Mouse (Mus musculus): ENCODE data around the gene Caln1. TPM values are rescaled to one million over a fixed set of nuclear protein-coding genes. Genes with fewer than 3 reads are reported as not detected.

Caln1 gene
- polyA plus RNA-seq, 1 experiment from 2014 or later, result 0.14 TPM

DNA sequence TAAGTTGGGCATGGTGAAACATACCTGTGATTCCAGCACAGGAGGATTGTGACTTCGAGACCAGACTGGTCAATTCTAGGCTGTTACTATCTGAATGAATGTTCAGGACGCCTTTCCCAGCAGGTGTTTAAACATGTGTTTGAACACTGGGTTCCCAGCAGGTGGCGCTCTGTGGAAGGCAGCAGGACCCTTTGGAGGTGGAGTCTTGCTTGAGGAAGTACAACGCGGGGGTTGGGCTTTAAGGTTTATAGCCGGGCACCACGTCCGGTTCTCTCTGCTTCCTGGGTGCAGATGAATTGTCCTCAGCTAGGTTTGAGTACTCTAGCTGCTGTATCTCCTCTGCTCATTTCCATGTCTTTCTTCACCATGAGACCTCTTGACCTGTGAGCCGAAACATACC lies 349.1 kb downstream of the Caln1 start:
- 58% methylated on average over 9 of the region's 9 CpGs for whole genome bisulfite sequencing
- Histone ChIP-seq H3K36me3 (ENCODE audit: control insufficient read depth, insufficient read depth) (no peaks in the 10 kb centered on the region), H3K27me3 (replicated peaks; ENCODE audit: control insufficient read depth, insufficient read depth, low read length) (no peaks in the 10 kb centered on the region), H3K27ac (ENCODE audit: low read depth, low read length) (no peak overlapping the region), H3K4me3 (ENCODE audit: low read depth, low read length) (no peak overlapping the region), H3K4me2 (replicated peaks; ENCODE audit: low read depth) (no peak overlapping the region), H3K4me1 (replicated peaks; ENCODE audit: control insufficient read depth, insufficient read depth, low read length) (no peaks in the 10 kb centered on the region), H3K9me3 (ENCODE audit: control insufficient read depth) (no peaks in the 10 kb centered on the region), H3K9ac (ENCODE audit: low read depth, low read length) (no peak overlapping the region)
- TF ChIP-seq CTCF (IDR thresholded peaks at IDR 0.05; ENCODE audit: low read depth), result peak; percentile 47
- no peak for ATAC-seq

DNA sequence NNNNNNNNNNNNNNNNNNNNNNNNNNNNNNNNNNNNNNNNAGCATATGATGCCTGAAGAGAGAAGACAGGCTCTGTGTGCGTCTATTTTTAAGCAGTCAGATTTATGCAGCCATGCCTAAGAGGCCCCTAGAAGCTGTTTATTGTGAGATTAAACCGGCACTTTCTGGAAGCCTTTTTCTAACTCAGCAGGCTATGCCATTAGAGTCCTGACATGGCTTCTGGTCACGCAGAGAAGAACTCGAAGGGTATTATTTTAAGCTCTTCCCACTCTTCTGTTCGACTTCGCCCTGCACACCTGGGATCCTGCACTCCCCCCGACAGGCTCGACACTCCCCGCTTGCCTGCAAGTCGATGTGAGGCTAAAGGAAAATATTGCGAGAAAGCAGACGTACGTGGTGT lies 372.9 kb downstream of the Caln1 start:
- no peaks in the 10 kb centered on the region for H3K4me1 ChIP-seq (replicated peaks; ENCODE audit: control insufficient read depth, insufficient read depth, low read length)
- H3K36me3 ChIP-seq (ENCODE audit: control insufficient read depth, insufficient read depth), result no peaks in the 10 kb centered on the region
- no peak overlapping the region for H3K9ac ChIP-seq (ENCODE audit: low read depth, low read length)
- ATAC-seq, result no peak
- no peaks in the 10 kb centered on the region for H3K9me3 ChIP-seq (ENCODE audit: control insufficient read depth)
- no peak overlapping the region for H3K27ac ChIP-seq (ENCODE audit: low read depth, low read length)
- 83% methylated on average over 13 of the region's 13 CpGs for WGBS
- H3K27me3 ChIP-seq (replicated peaks; ENCODE audit: control insufficient read depth, insufficient read depth, low read length), result no peaks in the 10 kb centered on the region
- no peak for TF ChIP-seq CTCF (IDR thresholded peaks at IDR 0.05; ENCODE audit: low read depth)
- no peak overlapping the region for H3K4me3 ChIP-seq (ENCODE audit: low read depth, low read length)
- H3K4me2 ChIP-seq (replicated peaks; ENCODE audit: low read depth), result no peak overlapping the region

DNA sequence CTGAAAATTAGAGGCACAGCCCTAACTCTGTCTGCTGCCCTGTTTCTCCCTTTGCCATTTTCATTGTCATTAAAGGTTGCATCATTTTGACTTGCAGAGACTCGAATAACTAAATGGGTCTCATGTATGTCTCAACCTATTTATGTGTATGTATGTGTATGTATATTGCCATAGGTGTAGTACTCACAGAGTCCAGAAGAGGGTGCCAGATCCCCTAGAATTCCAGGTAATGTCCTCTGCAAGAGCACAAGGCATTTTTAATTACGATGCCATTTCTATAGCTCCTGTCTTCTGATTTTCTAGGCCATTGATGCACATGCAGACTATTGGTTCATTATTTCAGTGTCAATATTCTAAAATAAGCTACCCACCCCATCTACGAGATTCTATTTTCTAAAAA lies 388.3 kb downstream of the Caln1 start:
- Histone ChIP-seq H3K4me3 (ENCODE audit: low read depth, low read length) (no peak overlapping the region), H3K4me1 (replicated peaks; ENCODE audit: control insufficient read depth, insufficient read depth, low read length) (no peaks in the 10 kb centered on the region), H3K36me3 (ENCODE audit: control insufficient read depth, insufficient read depth) (no peaks in the 10 kb centered on the region), H3K4me2 (replicated peaks; ENCODE audit: low read depth) (no peak overlapping the region), H3K27me3 (replicated peaks; ENCODE audit: control insufficient read depth, insufficient read depth, low read length) (no peaks in the 10 kb centered on the region), H3K27ac (ENCODE audit: low read depth, low read length) (no peak overlapping the region), H3K9me3 (ENCODE audit: control insufficient read depth) (no peaks in the 10 kb centered on the region), H3K9ac (ENCODE audit: low read depth, low read length) (no peak overlapping the region)
- no peak for ATAC-seq
- 89% methylated on average over 3 of the region's 3 CpGs for WGBS
- peak; percentile 38 for TF ChIP-seq CTCF (IDR thresholded peaks at IDR 0.05; ENCODE audit: low read depth)

DNA sequence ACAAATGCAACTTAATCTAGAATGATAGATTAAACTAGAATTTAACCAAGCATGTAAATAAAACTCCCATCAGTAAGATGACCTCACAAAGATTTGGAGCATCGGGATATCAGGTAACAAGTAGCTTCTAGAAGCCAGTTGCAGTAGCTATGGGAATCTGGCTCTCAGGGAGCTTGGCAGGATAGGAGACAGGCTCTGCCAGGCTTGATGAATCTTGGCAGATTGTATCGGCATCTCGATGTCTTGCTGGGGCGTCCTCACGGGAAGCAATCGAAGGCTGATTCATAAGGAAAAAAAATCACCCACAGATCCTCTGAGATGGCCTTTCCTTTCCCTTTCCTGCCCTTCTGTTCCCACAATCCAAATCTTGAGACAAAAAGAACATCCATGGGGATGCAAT lies 396.5 kb downstream of the Caln1 start:
- 96% methylated on average over 6 of the region's 6 CpGs for WGBS
- Histone ChIP-seq H3K9me3 (ENCODE audit: control insufficient read depth) (no peaks in the 10 kb centered on the region), H3K4me2 (replicated peaks; ENCODE audit: low read depth) (no peak overlapping the region), H3K9ac (ENCODE audit: low read depth, low read length) (no peak overlapping the region), H3K27me3 (replicated peaks; ENCODE audit: control insufficient read depth, insufficient read depth, low read length) (no peaks in the 10 kb centered on the region), H3K27ac (ENCODE audit: low read depth, low read length) (no peak overlapping the region), H3K36me3 (ENCODE audit: control insufficient read depth, insufficient read depth) (no peaks in the 10 kb centered on the region), H3K4me1 (replicated peaks; ENCODE audit: control insufficient read depth, insufficient read depth, low read length) (no peaks in the 10 kb centered on the region), H3K4me3 (ENCODE audit: low read depth, low read length) (no peak overlapping the region)
- ATAC-seq, result no peak
- no peak for TF ChIP-seq CTCF (IDR thresholded peaks at IDR 0.05; ENCODE audit: low read depth)

DNA sequence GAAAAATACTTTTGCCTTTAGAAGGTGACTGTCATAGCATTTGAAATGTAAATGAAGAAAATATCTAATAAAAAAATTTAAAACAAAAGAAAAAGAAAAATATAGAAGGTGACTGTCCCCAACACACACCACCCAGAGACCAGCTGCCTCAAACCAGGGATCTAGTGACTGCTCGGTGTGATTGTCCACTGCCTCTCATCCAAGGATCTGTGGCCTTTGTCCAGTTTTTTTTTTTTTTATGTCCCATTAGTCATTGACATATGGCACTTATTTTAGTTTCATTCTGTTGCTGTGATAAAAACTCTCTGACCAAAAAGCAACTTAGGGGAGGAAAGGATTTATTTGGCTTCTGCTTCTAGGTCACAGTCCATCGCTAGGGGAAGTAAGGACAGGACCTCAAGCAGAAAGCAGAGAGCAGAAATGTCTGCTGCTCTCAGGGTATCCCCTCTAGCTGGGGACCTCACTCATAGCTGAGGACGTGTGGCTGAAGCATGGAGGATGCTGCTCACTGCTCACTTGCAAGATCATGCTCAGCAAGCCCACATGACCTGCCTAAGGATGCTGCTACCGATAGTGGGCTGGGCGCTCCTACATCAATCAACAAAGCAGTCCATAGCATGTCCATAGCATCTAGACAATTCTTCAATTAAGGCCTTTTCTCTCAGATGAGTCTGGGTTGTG lies 401.9 kb downstream of the Caln1 start:
- Histone ChIP-seq H3K27ac (ENCODE audit: low read depth, low read length) (no peak overlapping the region), H3K9ac (ENCODE audit: low read depth, low read length) (no peak overlapping the region), H3K36me3 (ENCODE audit: control insufficient read depth, insufficient read depth) (no peaks in the 10 kb centered on the region), H3K4me2 (replicated peaks; ENCODE audit: low read depth) (no peak overlapping the region), H3K4me3 (ENCODE audit: low read depth, low read length) (no peak overlapping the region), H3K9me3 (ENCODE audit: control insufficient read depth) (no peaks in the 10 kb centered on the region), H3K27me3 (replicated peaks; ENCODE audit: control insufficient read depth, insufficient read depth, low read length) (no peaks in the 10 kb centered on the region), H3K4me1 (replicated peaks; ENCODE audit: control insufficient read depth, insufficient read depth, low read length) (no peaks in the 10 kb centered on the region)
- WGBS, result 81% methylated on average over 5 of the region's 5 CpGs
- ATAC-seq, result no peak
- no peak for TF ChIP-seq CTCF (IDR thresholded peaks at IDR 0.05; ENCODE audit: low read depth)

DNA sequence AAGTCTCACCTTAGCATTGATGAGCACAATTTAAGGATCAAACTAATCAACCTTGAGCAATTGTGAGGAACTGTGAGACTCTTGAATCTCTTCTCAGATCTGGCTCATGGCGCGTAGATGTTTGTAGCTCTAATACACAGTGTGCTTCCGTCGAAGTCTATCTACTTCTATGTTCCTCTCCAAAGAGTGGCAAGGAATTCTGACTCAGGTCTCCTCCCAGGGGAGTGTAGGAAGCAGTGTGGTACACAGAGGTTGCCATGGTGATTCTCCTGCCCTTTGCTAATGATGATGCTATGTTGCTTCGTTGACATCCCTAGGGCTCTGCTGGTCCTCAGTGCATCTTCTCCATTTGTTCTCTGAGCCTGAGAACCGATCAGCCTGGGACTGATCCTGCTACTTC lies 403.2 kb downstream of the Caln1 start:
- Histone ChIP-seq H3K4me3 (ENCODE audit: low read depth, low read length) (no peak overlapping the region), H3K4me1 (replicated peaks; ENCODE audit: control insufficient read depth, insufficient read depth, low read length) (no peaks in the 10 kb centered on the region), H3K9ac (ENCODE audit: low read depth, low read length) (no peak overlapping the region), H3K9me3 (ENCODE audit: control insufficient read depth) (no peaks in the 10 kb centered on the region), H3K27me3 (replicated peaks; ENCODE audit: control insufficient read depth, insufficient read depth, low read length) (no peaks in the 10 kb centered on the region), H3K27ac (ENCODE audit: low read depth, low read length) (no peak overlapping the region), H3K36me3 (ENCODE audit: control insufficient read depth, insufficient read depth) (no peaks in the 10 kb centered on the region), H3K4me2 (replicated peaks; ENCODE audit: low read depth) (no peak overlapping the region)
- WGBS, result 89% methylated on average over 6 of the region's 6 CpGs
- no peak for ATAC-seq
- no peak for TF ChIP-seq CTCF (IDR thresholded peaks at IDR 0.05; ENCODE audit: low read depth)

DNA sequence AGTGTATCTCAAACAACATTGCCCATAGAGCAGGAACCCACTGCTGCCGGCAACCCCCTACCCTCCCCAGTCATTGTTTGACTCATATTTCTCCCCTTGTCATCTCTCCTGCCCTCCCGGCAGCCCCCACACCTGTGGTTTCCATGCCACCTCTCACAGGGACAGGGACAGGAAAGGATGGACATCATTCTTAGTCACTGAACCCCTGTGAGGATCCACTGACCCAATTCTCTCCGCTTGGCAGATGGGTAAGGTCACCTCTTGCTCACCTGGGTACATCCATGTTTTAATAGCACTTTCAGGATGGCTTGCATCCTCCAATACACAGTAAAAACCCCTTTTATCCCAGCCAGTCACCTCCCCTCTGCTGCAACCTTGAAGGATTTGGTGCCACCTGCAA lies 405.7 kb downstream of the Caln1 start:
- H3K4me1 ChIP-seq (replicated peaks; ENCODE audit: control insufficient read depth, insufficient read depth, low read length), result no peaks in the 10 kb centered on the region
- no peak for TF ChIP-seq CTCF (IDR thresholded peaks at IDR 0.05; ENCODE audit: low read depth)
- H3K36me3 ChIP-seq (ENCODE audit: control insufficient read depth, insufficient read depth), result no peaks in the 10 kb centered on the region
- 88% methylated on average over 3 of the region's 3 CpGs for WGBS
- no peak overlapping the region for H3K4me3 ChIP-seq (ENCODE audit: low read depth, low read length)
- H3K4me2 ChIP-seq (replicated peaks; ENCODE audit: low read depth), result no peak overlapping the region
- no peaks in the 10 kb centered on the region for H3K9me3 ChIP-seq (ENCODE audit: control insufficient read depth)
- no peaks in the 10 kb centered on the region for H3K27me3 ChIP-seq (replicated peaks; ENCODE audit: control insufficient read depth, insufficient read depth, low read length)
- no peak overlapping the region for H3K9ac ChIP-seq (ENCODE audit: low read depth, low read length)
- ATAC-seq, result no peak
- no peak overlapping the region for H3K27ac ChIP-seq (ENCODE audit: low read depth, low read length)
